Mouse (Mus musculus): ENCODE measurements around the gene Nat8f5. TPM values are rescaled to one million over a fixed set of nuclear protein-coding genes. Genes with fewer than 3 reads are reported as not detected.
"Not testable (repeated sequence)": the region's sequence is repeated elsewhere in the genome, so short reads cannot be mapped to it uniquely, and the experiment has no call there.

The Nat8f5 gene
- polyA plus RNA-seq, 1 experiment from 2014 or later, result not detected

GRCm38 (mm10) chr6:85838674-85839073, 17.9 kb upstream of the Nat8f5 start:
- ATAC-seq, result no peak
- no peak overlapping the region for H3K4me2 ChIP-seq (ENCODE audit: low read length)
- H3K27ac ChIP-seq (ENCODE audit: low read length), result no peak overlapping the region
- no peak overlapping the region for H3K4me3 ChIP-seq (replicated peaks; ENCODE audit: low read length)
- no peaks in the 10 kb centered on the region for H3K36me3 ChIP-seq (ENCODE audit: control insufficient read depth, insufficient read depth)
- no peaks in the 10 kb centered on the region for H3K9me3 ChIP-seq (ENCODE audit: control insufficient read depth, low read length)
- H3K9ac ChIP-seq (replicated peaks; ENCODE audit: low read depth, low read length), result no peak overlapping the region
- 22% methylated on average over 8 of the region's 8 CpGs for WGBS
- H3K27me3 ChIP-seq (replicated peaks; ENCODE audit: control insufficient read depth, insufficient read depth, low read length), result no peaks in the 10 kb centered on the region
- peaks cover 4% of the 10 kb centered on the region for H3K4me1 ChIP-seq (replicated peaks; ENCODE audit: control insufficient read depth, insufficient read depth, low read length)

GRCm38 (mm10) chr6:85837307-85837706, 16.5 kb upstream of the Nat8f5 start:
- peak; percentile 61 for ATAC-seq
- not testable (repeated sequence) for H3K36me3 ChIP-seq (ENCODE audit: control insufficient read depth, insufficient read depth); H3K4me1 ChIP-seq (replicated peaks; ENCODE audit: control insufficient read depth, insufficient read depth, low read length); H3K9ac ChIP-seq (replicated peaks; ENCODE audit: low read depth, low read length); H3K27me3 ChIP-seq (replicated peaks; ENCODE audit: control insufficient read depth, insufficient read depth, low read length); H3K9me3 ChIP-seq (ENCODE audit: control insufficient read depth, low read length); H3K27ac ChIP-seq (ENCODE audit: low read length); H3K4me3 ChIP-seq (replicated peaks; ENCODE audit: low read length)
- 2% methylated on average over 11 of the region's 12 CpGs for WGBS
- H3K4me2 ChIP-seq (ENCODE audit: low read length), result peak overlapping the region; percentile 13

GRCm38 (mm10) chr6:85836827-85837226, 16.1 kb upstream of the Nat8f5 start:
- not testable (repeated sequence) for H3K27me3 ChIP-seq (replicated peaks; ENCODE audit: control insufficient read depth, insufficient read depth, low read length); H3K27ac ChIP-seq (ENCODE audit: low read length); H3K4me1 ChIP-seq (replicated peaks; ENCODE audit: control insufficient read depth, insufficient read depth, low read length); H3K4me3 ChIP-seq (replicated peaks; ENCODE audit: low read length); H3K9ac ChIP-seq (replicated peaks; ENCODE audit: low read depth, low read length); H3K36me3 ChIP-seq (ENCODE audit: control insufficient read depth, insufficient read depth); H3K4me2 ChIP-seq (ENCODE audit: low read length); H3K9me3 ChIP-seq (ENCODE audit: control insufficient read depth, low read length); ATAC-seq
- WGBS, result 9% methylated on average over 8 of the region's 9 CpGs

- not testable (repeated sequence) for H3K4me3 ChIP-seq (replicated peaks; ENCODE audit: low read length); H3K9ac ChIP-seq (replicated peaks; ENCODE audit: low read depth, low read length); H3K4me2 ChIP-seq (ENCODE audit: low read length); H3K4me1 ChIP-seq (replicated peaks; ENCODE audit: control insufficient read depth, insufficient read depth, low read length); H3K27ac ChIP-seq (ENCODE audit: low read length); ATAC-seq; H3K36me3 ChIP-seq (ENCODE audit: control insufficient read depth, insufficient read depth); H3K27me3 ChIP-seq (replicated peaks; ENCODE audit: control insufficient read depth, insufficient read depth, low read length); H3K9me3 ChIP-seq (ENCODE audit: control insufficient read depth, low read length)
- WGBS, result 64% methylated on average over 5 of the region's 5 CpGs
Measured at GRCm38 (mm10) chr6:85836098-85836497, 15.3 kb upstream of the Nat8f5 start.

- H3K4me1 ChIP-seq (replicated peaks; ENCODE audit: control insufficient read depth, insufficient read depth, low read length); H3K4me2 ChIP-seq (ENCODE audit: low read length); H3K36me3 ChIP-seq (ENCODE audit: control insufficient read depth, insufficient read depth); ATAC-seq; H3K9me3 ChIP-seq (ENCODE audit: control insufficient read depth, low read length); H3K27ac ChIP-seq (ENCODE audit: low read length); H3K4me3 ChIP-seq (replicated peaks; ENCODE audit: low read length); H3K9ac ChIP-seq (replicated peaks; ENCODE audit: low read depth, low read length); H3K27me3 ChIP-seq (replicated peaks; ENCODE audit: control insufficient read depth, insufficient read depth, low read length): not testable (repeated sequence)
- 64% methylated on average over 1 of the region's 2 CpGs for WGBS
Measured at GRCm38 (mm10) chr6:85835104-85835503, 14.3 kb upstream of the Nat8f5 start.

GRCm38 (mm10) chr6:85834504-85835100, 13.8 kb upstream of the Nat8f5 start:
- not testable (repeated sequence) for H3K9me3 ChIP-seq (ENCODE audit: control insufficient read depth, low read length); H3K27me3 ChIP-seq (replicated peaks; ENCODE audit: control insufficient read depth, insufficient read depth, low read length); H3K9ac ChIP-seq (replicated peaks; ENCODE audit: low read depth, low read length); H3K4me3 ChIP-seq (replicated peaks; ENCODE audit: low read length); H3K36me3 ChIP-seq (ENCODE audit: control insufficient read depth, insufficient read depth); H3K4me2 ChIP-seq (ENCODE audit: low read length); H3K4me1 ChIP-seq (replicated peaks; ENCODE audit: control insufficient read depth, insufficient read depth, low read length); ATAC-seq; H3K27ac ChIP-seq (ENCODE audit: low read length)

GRCm38 (mm10) chr6:85831796-85832321, 11.1 kb upstream of the Nat8f5 start, which contains the start of gene Nat8:
Gene Nat8, minus strand, starts transcription at chr6:85832082.
- Histone ChIP-seq H3K4me1 (replicated peaks; ENCODE audit: control insufficient read depth, insufficient read depth, low read length) (no peaks in the 10 kb centered on the region), H3K9ac (replicated peaks; ENCODE audit: low read depth, low read length) (no peak within 1 kb of the TSS), H3K9me3 (ENCODE audit: control insufficient read depth, low read length) (no peaks in the 10 kb centered on the region), H3K27ac (ENCODE audit: low read length) (no peak within 1 kb of the TSS), H3K4me2 (ENCODE audit: low read length) (no peak within 1 kb of the TSS), H3K27me3 (replicated peaks; ENCODE audit: control insufficient read depth, insufficient read depth, low read length) (no peaks in the 10 kb centered on the region), H3K36me3 (ENCODE audit: control insufficient read depth, insufficient read depth) (no peaks in the 10 kb centered on the region), H3K4me3 (replicated peaks; ENCODE audit: low read length) (no peak within 1 kb of the TSS)
- 86% methylated on average over 7 of the region's 7 CpGs for WGBS
- ATAC-seq, result no peak

GRCm38 (mm10) chr6:85829462-85829861, 8.7 kb upstream of the Nat8f5 start:
- ATAC-seq, result no peak
- H3K4me1 ChIP-seq (replicated peaks; ENCODE audit: control insufficient read depth, insufficient read depth, low read length), result no peaks in the 10 kb centered on the region
- H3K9me3 ChIP-seq (ENCODE audit: control insufficient read depth, low read length), result no peaks in the 10 kb centered on the region
- H3K36me3 ChIP-seq (ENCODE audit: control insufficient read depth, insufficient read depth), result no peaks in the 10 kb centered on the region
- no peak overlapping the region for H3K4me2 ChIP-seq (ENCODE audit: low read length)
- H3K27me3 ChIP-seq (replicated peaks; ENCODE audit: control insufficient read depth, insufficient read depth, low read length), result no peaks in the 10 kb centered on the region
- no peak overlapping the region for H3K9ac ChIP-seq (replicated peaks; ENCODE audit: low read depth, low read length)
- H3K4me3 ChIP-seq (replicated peaks; ENCODE audit: low read length), result no peak overlapping the region
- H3K27ac ChIP-seq (ENCODE audit: low read length), result no peak overlapping the region
- WGBS, result 75% methylated on average over 1 of the region's 1 CpGs

- H3K27ac ChIP-seq (ENCODE audit: low read length), result no peak overlapping the region
- no peaks in the 10 kb centered on the region for H3K4me1 ChIP-seq (replicated peaks; ENCODE audit: control insufficient read depth, insufficient read depth, low read length)
- H3K27me3 ChIP-seq (replicated peaks; ENCODE audit: control insufficient read depth, insufficient read depth, low read length), result no peaks in the 10 kb centered on the region
- H3K4me2 ChIP-seq (ENCODE audit: low read length), result no peak overlapping the region
- H3K36me3 ChIP-seq (ENCODE audit: control insufficient read depth, insufficient read depth), result no peaks in the 10 kb centered on the region
- 95% methylated on average over 2 of the region's 2 CpGs for WGBS
- ATAC-seq, result no peak
- no peaks in the 10 kb centered on the region for H3K9me3 ChIP-seq (ENCODE audit: control insufficient read depth, low read length)
- no peak overlapping the region for H3K4me3 ChIP-seq (replicated peaks; ENCODE audit: low read length)
- H3K9ac ChIP-seq (replicated peaks; ENCODE audit: low read depth, low read length), result no peak overlapping the region
Measured at GRCm38 (mm10) chr6:85825886-85826285, 5.1 kb upstream of the Nat8f5 start.
